Mouse (Mus musculus): ENCODE measurements around the gene Agr3.

Gene Agr3

DNA sequence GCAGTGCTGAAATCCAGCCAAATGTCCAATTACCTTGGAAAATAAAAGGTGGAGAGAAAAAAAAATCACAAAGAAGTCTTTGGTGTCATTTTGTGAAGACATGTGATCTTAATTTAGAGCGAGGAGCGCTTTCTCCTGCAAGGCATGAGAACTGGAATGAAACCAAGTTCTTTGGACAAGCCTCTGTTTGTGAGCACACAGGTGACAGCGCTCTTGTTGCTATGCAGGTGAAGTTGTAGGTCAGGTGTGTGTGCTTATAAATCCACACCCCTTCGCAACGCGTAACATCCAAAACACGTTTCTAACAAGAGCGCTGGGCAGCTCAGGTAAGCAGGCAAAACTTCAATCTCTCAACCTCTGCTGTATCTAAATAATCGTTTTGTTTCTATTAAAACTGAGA is at the start of gene Agr3:
Agr3 (plus strand) TSS at position 219 of the 400 bp plus-strand sequence.
- DNase-seq (ENCODE audit: extremely low read depth, insufficient read length, low spot score): no peak

DNA sequence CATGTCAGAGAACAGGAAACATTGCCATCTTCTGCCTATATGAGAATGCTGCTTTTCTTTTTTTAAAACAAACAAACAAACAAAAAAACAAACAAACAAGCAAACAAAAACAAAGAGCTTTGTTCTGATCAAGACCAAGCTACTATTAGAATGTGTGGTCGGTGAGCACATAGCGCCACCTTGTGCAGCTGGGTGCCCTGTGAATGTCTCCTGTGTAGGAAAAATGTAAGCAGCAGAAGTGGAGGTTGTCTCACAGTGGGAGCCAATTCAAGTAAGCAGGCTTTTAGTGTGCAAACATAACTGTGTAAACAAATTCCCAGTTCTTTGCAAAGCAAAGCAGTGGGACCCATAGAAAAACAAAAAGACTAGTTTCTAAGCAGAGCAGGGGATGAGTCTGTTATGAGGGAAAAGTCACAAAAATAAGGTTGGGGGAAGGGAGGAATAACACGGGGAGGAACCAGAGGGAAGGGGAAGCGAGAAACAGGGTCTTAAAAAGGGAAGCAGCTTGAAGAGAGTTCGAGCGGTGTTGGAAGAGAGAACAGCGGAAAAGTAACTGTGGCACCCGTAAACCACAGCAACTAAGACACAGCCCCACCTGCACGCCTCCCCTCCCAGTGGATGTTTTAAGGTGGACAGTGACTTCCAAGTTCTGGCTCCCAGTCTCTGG is 40.4 kb upstream of the Agr3 start:
- no peak for DNase-seq (ENCODE audit: extremely low read depth, insufficient read length, low spot score)

DNA sequence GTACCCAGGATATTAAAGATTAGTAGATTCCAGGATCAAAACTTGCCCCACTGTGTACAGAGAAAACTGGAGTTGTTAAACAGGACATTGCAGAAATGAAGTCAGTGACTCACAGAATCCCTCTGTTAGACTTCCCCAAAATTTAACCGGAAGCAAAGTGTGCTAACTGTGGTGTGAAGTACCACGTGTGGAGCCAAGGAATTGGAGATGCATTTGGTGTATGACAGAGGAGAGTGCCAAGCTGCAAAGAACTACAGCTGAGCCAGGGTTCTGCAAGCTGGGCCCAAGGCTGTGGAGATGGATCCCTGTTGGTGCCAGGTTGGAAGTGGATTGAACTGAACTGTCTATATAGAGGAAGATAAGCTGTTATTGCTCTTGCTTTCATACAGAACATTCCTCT is 36.0 kb upstream of the Agr3 start:
- DNase-seq (ENCODE audit: extremely low read depth, insufficient read length, low spot score): no peak

DNA sequence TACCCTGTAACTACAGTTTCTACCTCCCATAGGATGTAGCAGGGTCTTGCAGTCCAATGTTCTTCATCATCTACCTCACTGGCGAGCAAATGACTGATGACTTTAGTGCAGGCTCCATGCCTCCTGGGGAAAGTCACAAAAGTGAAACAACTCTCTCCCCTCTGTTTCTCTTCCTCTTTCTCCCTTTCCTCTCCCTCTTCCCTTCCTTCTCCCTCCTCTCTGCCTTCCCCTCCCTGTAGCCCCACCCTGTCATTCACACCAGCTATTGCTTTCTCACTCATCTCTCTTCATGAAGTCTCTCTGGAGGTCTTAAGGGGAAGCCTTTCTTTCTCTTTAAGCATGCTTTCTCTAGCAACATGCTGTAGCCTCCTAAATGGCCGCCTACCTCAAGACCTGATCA is 34.7 kb upstream of the Agr3 start:
- DNase-seq (ENCODE audit: extremely low read depth, insufficient read length, low spot score): no peak

- no peak for DNase-seq (ENCODE audit: extremely low read depth, insufficient read length, low spot score)
These were observed 31.0 kb upstream of the Agr3 start for GRCm38 (mm10) chr12:35894304-35894900.

DNA sequence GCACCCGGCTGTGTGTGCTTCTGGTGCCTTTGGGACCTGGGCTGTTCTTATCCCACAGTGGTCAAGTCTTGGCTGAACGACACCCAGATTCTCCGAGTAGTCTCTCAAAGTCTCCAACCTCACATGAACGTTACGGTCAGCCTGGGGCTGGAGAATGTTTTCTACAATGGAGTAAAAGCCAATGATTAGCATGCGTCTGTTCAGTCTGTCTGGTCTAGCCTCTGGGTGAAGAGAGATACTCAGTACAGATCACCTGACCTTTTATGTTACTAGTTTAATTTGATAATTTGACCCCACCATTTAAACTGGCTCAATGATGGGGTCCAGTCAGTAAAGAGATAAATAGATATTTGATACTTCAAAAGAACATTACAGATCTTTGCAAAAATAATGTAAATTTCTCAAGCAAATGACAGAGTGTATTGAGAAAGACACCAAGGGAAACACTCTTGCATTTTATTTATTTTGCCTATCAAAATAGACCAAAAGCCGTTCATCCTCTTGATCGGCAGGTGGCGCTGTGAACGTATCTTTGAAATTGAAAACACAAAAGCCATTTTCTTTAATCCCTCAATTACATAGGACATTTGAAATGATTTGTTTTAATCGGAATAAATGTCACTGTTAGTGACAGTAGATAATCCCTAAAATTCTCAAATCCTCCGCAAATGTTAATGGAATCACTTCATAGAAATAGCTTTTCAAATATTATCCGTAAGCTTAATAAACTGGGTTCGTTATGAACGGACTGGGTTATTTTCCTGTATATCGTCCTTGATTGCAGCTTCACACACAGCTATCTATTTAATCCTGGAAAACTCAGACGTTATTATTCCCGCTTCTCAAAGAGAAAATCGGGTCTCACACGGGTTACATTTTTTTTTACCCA is 29.3 kb upstream of the Agr3 start:
- DNase-seq (ENCODE audit: extremely low read depth, insufficient read length, low spot score): no peak

DNA sequence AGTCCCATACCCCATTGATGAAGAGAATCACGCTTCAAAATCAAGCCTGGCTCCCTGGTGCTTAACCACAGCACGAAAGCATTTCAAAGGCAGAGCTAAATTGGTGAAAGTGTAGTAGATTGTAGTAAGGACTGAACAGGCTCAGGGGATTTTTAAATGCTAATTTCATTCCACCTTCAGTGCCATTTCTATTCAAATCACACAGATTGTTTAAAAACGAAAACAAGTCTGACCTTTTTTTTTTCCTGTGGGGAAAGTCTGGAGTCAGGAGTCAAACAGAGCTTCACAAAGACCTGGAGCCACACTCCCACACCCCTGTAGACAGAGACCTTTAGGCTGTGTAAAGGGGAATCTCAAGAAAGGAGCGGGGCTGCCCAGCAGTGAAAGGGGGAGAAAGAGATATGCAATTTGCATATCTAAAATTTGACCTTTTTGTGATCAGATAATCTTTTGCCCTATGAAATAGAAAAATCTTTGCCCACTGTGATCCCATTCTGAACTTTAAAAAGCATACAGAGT is 28.6 kb upstream of the Agr3 start:
- no peak for DNase-seq (ENCODE audit: extremely low read depth, insufficient read length, low spot score)

GRCm38 (mm10) chr12:35910632-35911031 is 14.8 kb upstream of the Agr3 start:
- DNase-seq (ENCODE audit: extremely low read depth, insufficient read length, low spot score): no peak

- no peak for DNase-seq (ENCODE audit: extremely low read depth, insufficient read length, low spot score)
These were observed 9.6 kb upstream of the Agr3 start for GRCm38 (mm10) chr12:35915813-35916212.

DNA sequence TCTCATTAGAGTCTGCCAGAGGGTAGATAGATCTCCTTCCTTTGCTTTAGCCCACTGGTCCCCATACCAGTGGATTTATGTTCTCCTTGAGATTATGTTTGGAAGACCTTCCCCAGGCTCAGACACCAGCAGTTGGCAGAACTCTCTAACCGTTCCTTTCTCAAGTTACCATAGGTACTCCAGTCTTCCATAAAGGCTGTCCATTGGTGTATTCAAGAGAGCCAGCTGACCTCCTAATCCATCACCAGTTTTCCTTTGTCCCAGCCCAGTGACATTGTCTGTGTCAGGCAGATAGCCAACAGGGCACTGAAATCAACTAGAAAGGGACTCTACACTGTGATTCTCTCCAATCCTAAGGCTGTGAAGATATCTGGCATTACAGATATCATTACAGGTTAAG is 9.0 kb upstream of the Agr3 start:
- DNase-seq (ENCODE audit: extremely low read depth, insufficient read length, low spot score): no peak

- DNase-seq (ENCODE audit: extremely low read depth, insufficient read length, low spot score): no peak
These were observed 7.4 kb upstream of the Agr3 start for GRCm38 (mm10) chr12:35918031-35918430.

DNA sequence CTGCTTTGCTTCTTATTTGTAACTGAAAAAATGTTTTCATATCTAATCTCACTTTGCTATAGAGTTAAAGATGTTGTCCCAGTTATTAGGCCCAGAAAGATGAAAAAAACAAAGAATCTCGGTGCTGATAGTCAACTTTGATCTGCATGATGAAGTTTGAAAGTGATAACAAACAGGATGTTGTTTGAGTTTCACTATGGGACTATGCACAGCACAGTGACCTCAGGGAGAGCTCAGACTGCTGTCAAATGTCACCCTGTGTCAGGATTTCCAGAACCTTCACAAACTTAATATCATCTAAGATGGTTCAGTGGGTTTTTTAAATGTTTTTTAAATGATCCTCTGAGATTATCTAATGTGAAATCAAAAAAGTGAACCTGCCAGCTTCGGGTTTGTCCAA is 2.4 kb downstream of the Agr3 start:
- DNase-seq (ENCODE audit: extremely low read depth, insufficient read length, low spot score): no peak

- no peak for DNase-seq (ENCODE audit: extremely low read depth, insufficient read length, low spot score)
These were observed 7.4 kb downstream of the Agr3 start for GRCm38 (mm10) chr12:35932816-35933215.

DNA sequence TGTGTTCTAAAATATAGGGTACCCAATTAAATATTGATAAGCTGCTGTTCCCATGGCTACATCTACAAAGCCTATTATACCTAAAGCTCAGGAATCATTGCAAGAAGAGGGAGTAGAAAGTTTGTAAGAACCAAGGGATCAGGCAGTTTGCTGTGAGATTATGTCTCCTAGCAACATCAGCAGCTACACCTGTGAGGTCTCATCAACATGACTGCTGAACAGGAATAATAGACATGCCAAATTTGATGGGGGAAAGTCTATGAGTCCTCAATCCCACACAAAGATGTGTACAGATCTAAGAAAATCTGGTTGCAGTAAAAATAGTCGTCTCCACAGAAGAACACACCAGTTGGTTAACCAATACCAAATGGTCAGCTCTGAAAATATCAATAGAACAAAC is 26.3 kb downstream of the Agr3 start:
- DNase-seq (ENCODE audit: extremely low read depth, insufficient read length, low spot score): no peak

DNA sequence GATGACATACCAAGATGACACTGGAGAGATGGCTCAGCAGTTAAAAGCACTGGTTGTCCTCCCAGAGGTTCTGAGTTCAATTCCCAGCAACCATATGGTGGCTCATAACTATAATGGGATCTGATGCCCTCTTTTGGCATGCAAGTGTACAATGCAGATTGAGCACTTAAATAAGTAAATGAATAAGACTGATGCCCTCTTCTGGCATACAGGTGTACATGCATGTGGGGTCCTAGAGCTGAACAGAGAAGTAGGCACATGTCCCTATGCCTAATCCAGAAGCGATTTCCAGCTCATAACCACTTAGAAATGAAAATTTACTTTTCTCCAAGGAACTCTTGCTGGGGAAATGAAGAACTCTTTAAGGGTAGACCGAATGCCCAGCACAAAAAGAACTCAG is 31.8 kb downstream of the Agr3 start:
- DNase-seq (ENCODE audit: extremely low read depth, insufficient read length, low spot score): peak; percentile 11

DNA sequence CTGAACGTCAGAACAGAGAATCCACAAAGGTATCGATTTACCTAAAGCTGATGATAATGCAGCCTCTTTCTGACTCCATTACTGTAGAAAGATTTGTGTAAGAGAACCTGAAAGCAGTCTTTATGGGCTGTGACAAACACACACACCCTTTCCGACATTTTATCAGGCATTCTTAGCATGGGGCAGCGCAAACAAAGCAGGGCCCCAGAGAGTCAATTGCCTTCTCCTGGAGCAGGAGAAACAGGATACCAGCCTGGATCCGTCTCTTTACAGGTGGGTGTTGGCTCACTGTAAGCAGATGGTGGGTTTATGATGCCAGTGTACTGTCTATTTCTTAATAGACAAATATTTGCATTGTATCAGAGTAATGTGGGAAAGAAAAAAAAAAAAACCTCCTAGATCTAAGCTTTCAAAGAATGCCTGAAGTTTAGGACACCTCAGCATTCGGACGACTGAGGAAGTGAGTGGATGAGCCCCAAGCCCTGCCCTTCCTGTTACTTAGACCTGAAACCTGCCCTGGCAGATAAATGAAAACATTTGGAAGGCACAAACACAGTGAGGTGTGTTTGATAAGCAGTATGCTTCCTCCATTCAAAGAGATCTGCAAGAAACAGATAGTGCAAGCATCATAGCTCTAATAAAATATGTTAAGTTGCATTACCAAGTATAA is 40.8 kb downstream of the Agr3 start:
- no peak for DNase-seq (ENCODE audit: extremely low read depth, insufficient read length, low spot score)

DNA sequence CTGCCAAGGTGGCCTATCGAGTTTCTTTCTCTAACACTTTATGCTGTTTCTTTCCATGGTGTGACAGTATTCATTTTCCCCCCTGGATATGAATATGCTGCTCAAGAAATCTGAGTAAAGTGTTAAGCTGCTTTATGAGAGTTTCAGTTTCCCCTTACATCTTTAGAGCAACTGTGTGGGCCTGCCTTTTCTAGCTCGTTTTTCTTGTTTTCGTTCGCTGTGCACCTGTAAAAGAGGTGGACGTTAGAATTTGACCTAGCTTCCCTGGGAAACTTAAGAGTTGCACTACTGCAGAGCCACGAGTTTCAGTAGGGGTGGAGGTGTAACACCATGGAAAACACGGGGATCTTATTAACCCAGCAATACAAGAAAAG is 41.3 kb downstream of the Agr3 start:
- DNase-seq (ENCODE audit: extremely low read depth, insufficient read length, low spot score): no peak

DNA sequence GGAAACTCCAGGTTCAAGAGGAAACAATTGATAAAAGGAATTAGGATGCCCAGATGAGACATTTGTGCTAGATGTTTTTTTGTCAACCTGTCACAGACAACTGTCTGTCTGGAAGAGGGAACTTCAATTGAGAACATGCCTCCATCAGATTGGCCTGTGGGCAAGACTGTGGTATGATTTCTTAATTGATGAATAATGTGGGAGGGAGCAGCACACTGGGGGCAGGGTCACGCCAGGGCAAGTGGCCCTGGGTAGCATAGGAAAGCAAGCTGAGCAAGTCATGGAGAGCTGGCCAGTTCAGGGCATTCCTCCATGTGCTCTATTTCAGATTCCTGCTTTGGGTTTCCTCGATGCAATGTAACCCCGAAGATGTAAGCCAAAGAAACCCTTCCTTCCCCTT is 50.5 kb downstream of the Agr3 start:
- no peak for DNase-seq (ENCODE audit: extremely low read depth, insufficient read length, low spot score)

- no peak for DNase-seq (ENCODE audit: extremely low read depth, insufficient read length, low spot score)
These were observed 52.3 kb downstream of the Agr3 start for GRCm38 (mm10) chr12:35977633-35978246.

- no peak for DNase-seq (ENCODE audit: extremely low read depth, insufficient read length, low spot score)
These were observed 54.2 kb downstream of the Agr3 start for GRCm38 (mm10) chr12:35979625-35980024.

Measured in 3134 (cell line).